Mouse (Mus musculus): Measurements from ENCODE around the gene Taar5.

- no peak for TF ChIP-seq CTCF (IDR thresholded peaks at IDR 0.05; ENCODE audit: insufficient read depth, low read length)
- TF ChIP-seq POLR2A (IDR thresholded peaks at IDR 0.05; ENCODE audit: borderline replicate concordance, extremely low read depth, low read depth, low read length) = no peak
Observed at GRCm38 (mm10) chr10:23948026-23948425, 22.5 kb upstream of the Taar5 start.
